Mouse (Mus musculus): ENCODE measurements around the gene Krtap4-7.

- TF ChIP-seq POLR2A (IDR thresholded peaks at IDR 0.05; ENCODE audit: low read depth, low read length): no peak
- TF ChIP-seq CTCF (IDR thresholded peaks at IDR 0.05; ENCODE audit: borderline replicate concordance, insufficient read depth, low read length): no peak
Measured at GRCm38 (mm10) chr11:99609126-99609525, 34.8 kb downstream of the Krtap4-7 start.
